Mouse (Mus musculus) stomach, postnatal 0 days (tissue): ENCODE measurements around the gene Ctnnbl1.

ENCODE experiments used
- CTCF ChIP-seq: IDR thresholded peaks from 2 replicates; pipeline ENCODE4 v1.5.1; 2016; ENCODE audit warnings: antibody characterized with exemption, low read depth, mild to moderate bottlenecking, moderate library complexity
- EP300 ChIP-seq: optimal IDR thresholded peaks from 2 replicates; pipeline ENCODE3; 2016; ENCODE audit warnings: antibody characterized with exemption

DNA sequence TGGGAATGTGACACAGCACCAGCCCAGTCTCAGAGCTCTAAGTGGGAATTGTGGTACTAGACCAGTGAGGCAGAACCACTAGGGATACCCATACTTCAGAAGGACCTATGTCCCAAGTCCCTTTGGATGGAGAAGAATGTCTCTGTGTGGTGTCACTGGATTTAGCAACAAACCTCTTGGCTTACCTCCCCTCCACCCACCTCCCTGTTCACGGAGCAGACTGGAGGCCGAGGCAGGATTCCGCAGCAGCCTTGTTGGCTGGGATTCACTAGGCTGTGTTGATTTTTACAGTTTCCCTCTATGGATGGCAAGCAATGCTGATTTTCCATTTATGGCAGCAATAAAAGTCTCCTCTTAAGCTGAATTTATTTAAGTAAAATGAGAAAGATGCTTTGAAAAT lies 189.7 kb downstream of the Ctnnbl1 start:
- TF ChIP-seq CTCF (no peak), EP300 (no peak)
